Mouse (Mus musculus) NIH3T3 (cell line): ENCODE data around the gene Rsl1d1.
"Not testable (repeated sequence)": the region's sequence is repeated elsewhere in the genome, so short reads cannot be mapped to it uniquely, and the experiment has no call there.

ENCODE experiments used
- DNase-seq: peaks from one replicate; pipeline ENCODE4 v3.0.0-alpha.2; 2012; ENCODE audit warnings: low read depth

Rsl1d1 gene

DNA sequence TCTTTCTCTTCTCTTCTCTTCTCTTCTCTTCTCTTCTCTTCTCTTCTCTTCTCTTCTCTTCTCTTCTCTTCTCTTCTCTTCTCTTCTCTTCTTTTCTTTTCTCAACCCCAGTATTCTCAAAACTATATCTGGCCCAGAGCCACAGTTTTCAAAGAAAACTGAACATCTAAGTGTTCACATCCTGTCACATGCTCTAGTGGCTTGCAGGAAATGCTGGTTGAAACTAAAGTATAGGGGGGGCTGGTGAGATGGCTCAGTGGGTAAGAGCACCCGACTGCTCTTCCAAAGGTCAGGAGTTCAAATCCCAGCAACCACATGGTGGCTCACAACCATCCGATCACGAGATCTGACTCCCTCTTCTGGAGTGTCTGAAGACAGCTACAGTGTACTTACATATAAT is 45.4 kb downstream of the Rsl1d1 start:
- not testable (repeated sequence) for DNase-seq

DNA sequence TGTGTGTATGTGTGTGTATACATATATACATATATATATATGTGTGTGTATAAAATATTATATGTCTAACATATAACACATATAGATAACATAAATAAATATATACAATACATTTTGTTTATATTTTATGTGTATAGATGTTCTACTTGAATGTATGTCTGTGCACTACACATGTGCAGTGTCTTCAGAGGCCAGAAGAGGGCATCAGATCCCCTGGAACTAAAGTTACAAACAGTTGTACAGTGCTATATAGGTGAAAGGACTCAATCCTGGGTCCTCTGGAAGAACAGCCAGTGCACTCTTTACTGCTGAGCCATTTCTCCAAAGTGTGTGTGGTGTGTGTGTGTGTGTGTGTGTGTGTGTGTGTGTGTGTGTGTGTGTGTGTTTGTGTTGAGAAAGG is 48.6 kb downstream of the Rsl1d1 start:
- DNase-seq: no peak

DNA sequence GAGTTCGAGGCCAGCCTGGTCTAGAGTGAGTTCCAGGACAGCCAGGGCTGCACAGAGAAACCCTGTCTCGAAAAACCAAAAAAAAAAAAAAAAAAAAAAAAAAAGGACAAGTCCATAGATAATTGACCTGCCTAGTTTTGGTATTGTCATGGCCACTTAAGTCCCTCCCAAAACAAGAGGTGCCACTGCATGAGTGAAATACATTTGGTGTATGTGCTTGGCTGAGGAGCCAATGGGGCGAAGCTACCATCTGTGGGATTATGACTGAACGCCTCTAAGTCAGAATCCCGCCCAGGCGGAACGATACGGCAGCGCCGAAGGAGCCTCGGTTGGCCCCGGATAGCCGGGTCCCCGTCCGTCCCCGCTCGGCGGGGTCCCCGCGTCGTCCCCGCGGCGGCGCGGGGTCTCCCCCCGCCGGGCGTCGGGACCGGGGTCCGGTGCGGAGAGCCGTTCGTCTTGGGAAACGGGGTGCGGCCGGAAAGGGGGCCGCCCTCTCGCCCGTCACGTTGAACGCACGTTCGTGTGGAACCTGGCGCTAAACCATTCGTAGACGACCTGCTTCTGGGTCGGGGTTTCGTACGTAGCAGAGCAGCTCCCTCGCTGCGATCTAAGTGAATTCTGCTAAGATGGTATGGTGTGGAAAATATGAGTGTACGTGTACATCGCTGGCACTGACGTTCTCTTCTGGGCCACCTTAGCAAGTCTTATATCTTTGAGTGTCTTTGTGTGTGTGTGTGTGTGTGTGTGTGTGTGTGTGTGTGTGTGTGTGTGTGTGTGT is 59.2 kb downstream of the Rsl1d1 start:
- not testable (repeated sequence) for DNase-seq
